Mouse (Mus musculus) neural tube, embryonic 13.5 days (tissue): ENCODE measurements at regions not wholly inside any gene's neighbourhood (a gene's known extent, or its start where the extent isn't known, plus 50 kb on each side); places are given as distances from the start of the nearest gene placed in this dataset.

Source experiments
- ATAC-seq: fragments of 200-750 bp; cut with Nextera tagmentation; 2 replicates; pipeline ENCODE4 v1.8.0; 2017; ENCODE audit warnings: low read depth, mild to moderate bottlenecking, moderate TSS enrichment, moderate library complexity
- H3K27ac ChIP-seq: fragments of 300-500 bp; sonication (generic); replicated peaks from 2 replicates; pipeline ENCODE4 v1.5.1; 2015; ENCODE audit warnings: moderate library complexity, mild to moderate bottlenecking, inconsistent platforms
- H3K27me3 ChIP-seq: fragments of 300-500 bp; sonication (generic); 2 replicates; pipeline ENCODE4 v1.6.1; 2015; ENCODE audit warnings: mild to moderate bottlenecking, inconsistent platforms
- H3K36me3 ChIP-seq: fragments of 300-500 bp; sonication (generic); 2 replicates; pipeline ENCODE4 v1.6.1; 2015; ENCODE audit warnings: mild to moderate bottlenecking, inconsistent platforms
- H3K4me1 ChIP-seq: fragments of 300-500 bp; sonication (generic); replicated peaks from 2 replicates; pipeline ENCODE4 v1.6.1; 2015; ENCODE audit warnings: inconsistent platforms
- H3K4me2 ChIP-seq: fragments of 300-500 bp; sonication (generic); 2 replicates; pipeline ENCODE4 v1.6.1; 2015; ENCODE audit warnings: inconsistent platforms, mild to moderate bottlenecking, moderate library complexity
- H3K4me3 ChIP-seq: fragments of 300-500 bp; sonication (generic); 2 replicates; pipeline ENCODE4 v1.5.1; 2015; ENCODE audit warnings: mild to moderate bottlenecking, inconsistent platforms
- H3K9ac ChIP-seq: fragments of 300-500 bp; sonication (generic); 2 replicates; pipeline ENCODE4 v1.6.1; 2015; ENCODE audit warnings: moderate library complexity, mild to moderate bottlenecking, inconsistent platforms
- H3K9me3 ChIP-seq: fragments of 300-500 bp; sonication (generic); 2 replicates; pipeline ENCODE4 v1.6.1; 2016; ENCODE audit warnings: inconsistent platforms
- WGBS: fragments of 180-500 bp; shearing (Covaris S2); methylation state at CpG from one replicate; pipeline ENCODE4 v1.1.7; 2015; 5-methylcytosine and 5-hydroxymethylcytosine counted together

GRCm38 (mm10) chr1:182071922-182072321 lies 52.1 kb upstream of the Enah start:
- H3K27me3 ChIP-seq, result no peaks in the 10 kb centered on the region
- no peaks in the 10 kb centered on the region for H3K9me3 ChIP-seq
- ATAC-seq, result no peak
- no peak overlapping the region for H3K4me3 ChIP-seq
- H3K9ac ChIP-seq, result no peak overlapping the region
- WGBS, result 84% methylated on average over 9 of the region's 9 CpGs
- H3K36me3 ChIP-seq, result no peaks in the 10 kb centered on the region
- peaks cover 18% of the 10 kb centered on the region for H3K4me1 ChIP-seq
- H3K4me2 ChIP-seq, result no peak overlapping the region
- H3K27ac ChIP-seq, result no peak overlapping the region

- Histone ChIP-seq H3K9me3 (peaks cover 4% of the 10 kb centered on the region; the same call in 1 of the 2 replicates), H3K27ac (no peak overlapping the region), H3K9ac (no peak overlapping the region), H3K4me3 (no peak overlapping the region), H3K36me3 (no peaks in the 10 kb centered on the region), H3K4me2 (no peak overlapping the region), H3K27me3 (no peaks in the 10 kb centered on the region), H3K4me1 (peaks cover 18% of the 10 kb centered on the region)
- no peak for ATAC-seq
- WGBS, result 77% methylated on average over 6 of the region's 6 CpGs
Measured at GRCm38 (mm10) chr1:182073180-182073579, 51.4 kb upstream of the Srp9 start.

DNA sequence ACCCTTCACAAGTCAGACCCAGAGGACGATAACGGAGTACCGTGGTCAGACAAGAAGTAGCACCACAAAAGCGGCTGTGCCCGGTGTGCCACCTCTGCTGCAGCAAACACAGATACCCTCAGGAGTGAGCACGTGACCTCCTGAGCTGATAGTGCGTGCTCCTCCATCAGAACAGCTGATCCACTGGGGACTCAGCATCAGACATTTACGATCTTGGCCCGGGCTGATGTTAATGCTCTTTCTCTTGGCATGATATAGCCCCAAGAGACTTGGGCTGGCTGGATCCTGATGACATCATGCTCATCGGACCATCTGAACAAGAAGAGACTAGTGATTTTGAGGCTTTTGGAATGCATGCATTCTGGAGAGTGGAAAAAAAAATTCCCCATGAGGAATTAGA lies 50.3 kb upstream of the Srp9 start:
- Histone ChIP-seq H3K36me3 (no peaks in the 10 kb centered on the region), H3K4me2 (no peak overlapping the region), H3K27me3 (no peaks in the 10 kb centered on the region), H3K9ac (no peak overlapping the region), H3K4me1 (peaks cover 18% of the 10 kb centered on the region), H3K27ac (no peak overlapping the region), H3K4me3 (no peak overlapping the region), H3K9me3 (peaks cover 4% of the 10 kb centered on the region; the same call in 1 of the 2 replicates)
- 47% methylated on average over 10 of the region's 10 CpGs for WGBS
- ATAC-seq, result peak; percentile 83
